Mouse (Mus musculus): ENCODE results near the gene Clic6. TPM values are rescaled to one million over a fixed set of nuclear protein-coding genes. Genes with fewer than 3 reads are reported as not detected.
A peak's percentile ranks its signal among the peaks of the same experiment; 100 is the strongest.

The Clic6 gene
- total RNA-seq (2017) = 0.12 TPM in 1 of 2 replicates, not detected in the other

DNA sequence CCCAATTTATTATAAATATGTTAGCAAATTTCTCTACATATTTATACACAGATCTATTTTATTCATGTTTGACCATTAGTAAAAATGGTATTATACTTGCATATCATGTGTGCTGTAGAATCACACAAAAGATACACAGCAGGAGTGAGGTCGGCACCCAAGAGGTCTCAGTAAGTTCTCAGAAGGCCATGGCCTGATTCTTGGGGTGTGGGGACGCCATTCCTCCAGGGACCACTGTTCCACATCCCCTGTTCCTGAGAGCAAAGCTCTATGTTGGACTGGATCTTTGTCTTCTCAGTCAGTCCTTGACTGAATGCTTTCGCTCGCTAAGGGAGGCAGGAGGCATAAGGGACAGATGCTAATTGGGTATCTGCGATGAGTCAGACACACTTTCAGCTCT lies at the start of gene Clic6:
Clic6 (plus strand) TSS at position 301 of the 400 bp plus-strand sequence.
- no peak for ATAC-seq (ENCODE audit: extremely low read depth, insufficient number of reproducible peaks, low FRiP score, poor library complexity, severe bottlenecking)

DNA sequence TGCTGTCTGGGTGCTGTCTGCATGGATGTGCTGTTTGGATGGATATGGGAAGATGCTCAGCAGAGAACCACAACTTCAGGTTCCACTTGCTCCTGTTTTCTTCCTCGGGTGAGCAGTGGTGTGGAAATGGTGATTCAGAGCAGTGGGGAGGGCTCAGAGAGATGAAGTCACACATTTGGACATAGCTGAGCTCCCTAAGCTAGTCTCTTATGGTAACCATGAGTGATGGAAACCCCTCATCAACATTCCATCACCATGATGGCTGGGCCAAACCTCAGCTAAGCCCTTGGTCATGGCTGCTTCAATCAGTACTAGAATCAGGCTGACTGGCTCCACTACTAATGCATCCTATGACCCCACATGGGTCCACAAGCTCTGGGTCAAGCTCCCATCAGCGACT lies 45.8 kb upstream of the Clic6 start:
- no peak for ATAC-seq (ENCODE audit: extremely low read depth, insufficient number of reproducible peaks, low FRiP score, poor library complexity, severe bottlenecking)

DNA sequence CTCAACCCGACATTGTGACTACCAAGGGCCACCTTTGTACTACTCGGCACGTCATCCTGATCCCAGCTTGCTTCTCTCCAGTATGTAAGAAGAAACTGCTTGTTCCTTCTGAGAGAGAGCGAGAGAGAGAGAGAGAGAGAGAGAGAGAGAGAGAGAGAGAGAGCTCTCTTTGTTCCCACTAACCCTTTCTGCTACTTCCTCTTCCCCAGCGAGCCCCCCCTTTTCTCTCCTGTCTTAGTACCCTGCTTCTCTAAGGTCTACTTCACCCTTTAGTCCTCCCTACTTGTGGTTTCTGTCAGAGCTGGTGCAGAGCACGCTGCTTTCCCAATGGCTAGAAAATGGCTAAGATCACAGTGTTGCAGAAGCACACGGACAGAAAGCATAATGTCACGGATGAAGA lies 45.3 kb upstream of the Clic6 start:
- no peak for ATAC-seq (ENCODE audit: extremely low read depth, insufficient number of reproducible peaks, low FRiP score, poor library complexity, severe bottlenecking)

DNA sequence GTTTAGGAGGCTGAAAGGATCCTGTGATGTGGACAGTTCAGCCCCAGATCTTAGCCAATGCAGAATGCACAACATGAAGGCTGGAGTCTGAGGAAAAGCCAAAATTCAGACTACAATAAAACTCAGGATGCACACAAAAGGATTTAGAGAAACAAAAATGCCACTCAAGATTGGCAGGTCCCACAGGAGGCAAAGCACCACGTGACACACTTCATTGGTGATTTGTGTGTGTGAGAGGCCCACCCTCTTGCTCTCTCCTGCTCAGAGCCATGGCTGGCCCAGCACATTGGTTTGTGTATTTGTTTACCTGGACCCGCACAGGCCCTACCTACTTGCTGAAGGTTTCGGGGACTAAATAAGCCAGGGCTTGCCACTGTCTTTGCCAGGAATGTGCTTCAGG lies 44.3 kb upstream of the Clic6 start:
- ATAC-seq (ENCODE audit: extremely low read depth, insufficient number of reproducible peaks, low FRiP score, poor library complexity, severe bottlenecking) = no peak

DNA sequence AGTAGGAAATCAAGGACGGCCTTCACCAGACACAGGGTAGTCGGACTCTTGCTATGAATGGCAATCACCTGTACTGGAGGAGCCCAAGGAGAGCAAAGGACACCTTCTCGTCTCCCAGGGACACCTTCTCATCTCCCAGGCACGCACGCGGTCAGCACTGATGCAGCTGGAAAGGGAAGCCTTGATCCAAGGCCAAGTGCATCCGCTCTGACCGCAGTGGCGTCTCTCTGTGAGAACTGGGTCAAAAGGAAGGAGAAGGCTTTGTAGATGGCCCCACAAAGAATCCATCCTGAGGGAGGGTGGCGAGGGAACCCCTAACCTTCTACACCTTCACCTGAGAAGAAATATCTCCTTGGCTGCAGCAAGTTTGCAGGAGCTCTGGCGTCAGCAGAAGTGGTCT lies 43.4 kb upstream of the Clic6 start:
- no peak for ATAC-seq (ENCODE audit: extremely low read depth, insufficient number of reproducible peaks, low FRiP score, poor library complexity, severe bottlenecking)

DNA sequence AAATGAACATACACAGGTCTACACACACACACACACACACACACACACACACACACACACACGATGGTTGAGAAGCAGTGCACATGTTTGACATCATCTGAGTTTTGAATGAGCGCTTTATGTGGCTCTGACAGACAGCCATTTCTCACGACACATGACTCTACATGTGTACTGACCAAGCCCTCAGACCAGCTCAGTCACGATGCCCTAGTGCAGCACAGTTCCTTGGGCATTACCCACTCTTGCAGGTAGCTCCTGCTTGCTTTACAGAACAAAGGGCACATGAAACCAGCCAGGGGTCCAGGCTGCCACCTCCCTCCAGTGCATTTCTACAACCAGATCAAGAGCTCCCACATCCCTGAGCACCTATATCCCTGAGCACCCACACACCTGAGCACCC lies 42.6 kb upstream of the Clic6 start:
- no peak for ATAC-seq (ENCODE audit: extremely low read depth, insufficient number of reproducible peaks, low FRiP score, poor library complexity, severe bottlenecking)

DNA sequence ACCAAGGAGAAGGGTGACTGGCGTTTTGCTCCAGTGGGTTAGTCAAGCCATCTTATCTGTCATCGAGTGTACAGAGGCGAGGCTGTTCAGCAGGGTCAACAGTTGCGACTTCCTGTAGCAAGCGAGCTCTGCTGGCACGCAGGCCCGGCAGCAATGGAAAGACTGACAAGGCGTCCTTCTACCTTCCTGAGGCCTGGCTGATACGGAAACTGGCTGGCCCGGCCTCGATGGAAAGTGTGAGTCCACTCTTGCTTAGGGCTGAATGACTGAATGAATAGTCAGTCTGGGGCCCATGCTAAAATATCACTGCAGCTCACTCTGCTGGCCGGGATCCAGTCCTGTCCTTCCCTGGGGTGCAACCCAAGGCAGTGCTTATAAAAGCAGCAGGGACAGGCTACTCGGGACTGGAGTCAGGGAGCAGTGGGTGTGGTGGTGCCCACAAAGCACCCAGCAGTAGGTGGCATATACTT lies 41.9 kb upstream of the Clic6 start:
- ATAC-seq (ENCODE audit: extremely low read depth, insufficient number of reproducible peaks, low FRiP score, poor library complexity, severe bottlenecking) = no peak

DNA sequence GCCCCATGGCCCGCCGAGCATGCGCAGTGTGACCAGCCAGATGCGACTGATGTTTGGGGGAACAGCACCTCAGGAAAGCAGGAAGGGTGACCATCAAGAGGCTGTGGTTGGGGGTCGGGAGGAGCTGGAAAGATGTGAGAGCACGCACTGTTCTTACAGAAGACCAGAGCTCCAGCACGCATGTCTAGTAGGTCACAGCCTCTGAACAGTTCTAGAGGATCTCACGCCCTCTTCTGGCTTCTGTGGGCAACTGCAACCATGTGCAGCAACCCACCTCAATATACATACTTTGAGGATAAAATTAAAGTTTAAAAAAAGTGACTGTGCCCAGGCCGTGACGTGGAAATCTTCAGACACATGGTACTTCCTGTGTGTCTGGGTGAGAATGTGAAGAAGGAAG lies 40.2 kb upstream of the Clic6 start:
- ATAC-seq (ENCODE audit: extremely low read depth, insufficient number of reproducible peaks, low FRiP score, poor library complexity, severe bottlenecking) = no peak

DNA sequence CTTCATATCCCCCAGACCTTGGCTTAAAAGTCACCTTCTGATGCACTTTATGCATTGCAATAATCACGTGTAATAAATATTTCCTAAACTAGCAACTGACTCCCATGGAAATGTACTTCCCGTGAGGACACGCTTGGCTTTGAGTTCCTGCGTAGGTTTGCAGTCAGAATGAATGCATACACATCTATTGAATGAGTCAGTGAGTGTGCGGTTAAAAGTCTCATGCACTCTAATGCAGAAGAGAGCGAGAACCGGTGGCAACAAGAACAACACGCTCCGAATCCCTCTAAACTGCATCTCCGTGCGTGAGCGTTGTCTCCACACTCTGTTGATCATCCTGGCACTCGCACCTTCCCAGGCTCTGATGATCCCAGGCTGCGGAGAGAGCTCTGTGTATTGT lies 36.5 kb upstream of the Clic6 start:
- no peak for ATAC-seq (ENCODE audit: extremely low read depth, insufficient number of reproducible peaks, low FRiP score, poor library complexity, severe bottlenecking)

DNA sequence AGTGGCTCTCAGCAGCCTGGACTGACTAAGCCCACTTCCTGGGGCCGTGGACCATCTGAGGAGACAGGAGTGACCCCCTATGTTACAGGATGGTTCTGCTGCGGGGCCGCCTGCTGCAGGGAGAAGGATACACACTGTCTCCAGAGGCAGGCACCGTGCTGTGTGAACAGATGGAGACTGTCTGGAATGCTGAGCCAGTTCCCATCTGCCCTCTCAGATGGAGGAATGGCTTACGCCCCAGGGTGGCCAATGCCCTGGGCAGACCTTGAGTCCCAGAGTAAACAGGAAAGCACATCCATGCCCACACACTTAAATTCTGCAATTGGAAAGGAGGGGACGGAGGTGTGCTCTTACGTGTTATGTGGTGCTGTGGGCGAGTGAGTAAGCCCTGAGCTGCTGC lies 35.2 kb upstream of the Clic6 start:
- ATAC-seq (ENCODE audit: extremely low read depth, insufficient number of reproducible peaks, low FRiP score, poor library complexity, severe bottlenecking) = no peak

DNA sequence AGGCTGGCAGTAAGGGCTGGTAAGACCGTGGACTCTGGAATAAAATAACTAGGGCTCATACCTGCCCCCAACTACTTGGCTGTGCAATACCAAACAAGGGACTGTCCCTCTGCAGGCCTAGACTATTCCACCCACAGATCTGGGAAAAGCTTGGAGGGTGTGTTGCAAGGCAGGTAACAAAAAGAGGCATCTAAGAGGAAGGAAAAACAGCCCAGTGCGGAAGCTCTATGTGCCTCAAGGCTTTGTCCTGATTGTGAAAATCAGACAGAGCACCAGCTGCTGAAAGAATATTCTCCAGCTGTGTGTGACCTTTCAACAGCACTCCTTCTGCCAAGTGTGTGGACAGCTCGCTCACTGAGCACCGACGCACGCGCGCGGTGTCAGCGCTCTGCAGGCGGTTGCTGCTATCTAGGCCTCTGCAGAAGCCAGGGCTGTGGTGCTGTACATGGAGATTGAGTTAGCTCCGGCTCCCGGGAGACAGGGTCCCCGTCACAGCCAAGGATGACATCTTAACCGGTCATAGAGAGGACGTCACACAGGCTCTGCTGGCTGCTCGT lies 33.9 kb upstream of the Clic6 start:
- no peak for ATAC-seq (ENCODE audit: extremely low read depth, insufficient number of reproducible peaks, low FRiP score, poor library complexity, severe bottlenecking)

DNA sequence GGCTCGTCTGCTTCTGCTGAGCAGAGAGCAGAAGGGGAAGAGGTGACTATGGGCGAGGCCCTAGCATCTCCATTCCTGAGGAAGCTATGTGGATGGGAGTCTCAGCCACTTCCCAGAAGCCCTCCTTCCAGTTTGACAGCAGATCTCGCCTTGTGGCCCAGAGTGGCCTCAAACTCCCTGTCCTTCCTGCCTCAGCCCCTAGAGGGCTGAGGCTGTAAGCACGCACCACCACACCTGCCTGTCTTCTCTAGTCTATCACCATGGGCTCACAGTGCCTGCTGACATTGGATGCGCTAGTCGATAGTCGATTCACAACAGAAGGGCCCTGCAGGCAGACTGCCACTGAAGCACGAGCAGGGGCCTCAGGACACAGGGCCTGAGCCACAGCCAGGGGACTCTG lies 32.9 kb upstream of the Clic6 start:
- ATAC-seq (ENCODE audit: extremely low read depth, insufficient number of reproducible peaks, low FRiP score, poor library complexity, severe bottlenecking) = no peak

DNA sequence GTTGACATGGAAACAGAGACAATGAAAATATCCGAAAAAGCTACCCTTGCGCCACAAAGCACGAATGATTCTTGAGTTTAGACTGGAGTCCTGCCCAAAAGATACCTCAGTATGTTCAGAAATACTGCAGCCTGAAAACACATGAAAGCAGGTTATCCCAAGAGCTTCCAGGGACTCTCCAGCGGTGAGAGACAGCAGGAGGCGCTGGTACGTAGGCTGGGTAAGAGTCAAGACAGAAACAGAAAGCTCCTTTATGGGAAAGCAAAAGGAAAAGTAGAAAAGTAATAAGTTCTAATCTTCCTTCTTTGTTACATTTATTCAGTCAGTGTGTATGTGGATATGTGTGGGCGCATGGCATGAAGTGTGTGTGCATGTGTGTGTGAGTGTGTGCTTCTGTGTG lies 31.5 kb upstream of the Clic6 start:
- no peak for ATAC-seq (ENCODE audit: extremely low read depth, insufficient number of reproducible peaks, low FRiP score, poor library complexity, severe bottlenecking)

DNA sequence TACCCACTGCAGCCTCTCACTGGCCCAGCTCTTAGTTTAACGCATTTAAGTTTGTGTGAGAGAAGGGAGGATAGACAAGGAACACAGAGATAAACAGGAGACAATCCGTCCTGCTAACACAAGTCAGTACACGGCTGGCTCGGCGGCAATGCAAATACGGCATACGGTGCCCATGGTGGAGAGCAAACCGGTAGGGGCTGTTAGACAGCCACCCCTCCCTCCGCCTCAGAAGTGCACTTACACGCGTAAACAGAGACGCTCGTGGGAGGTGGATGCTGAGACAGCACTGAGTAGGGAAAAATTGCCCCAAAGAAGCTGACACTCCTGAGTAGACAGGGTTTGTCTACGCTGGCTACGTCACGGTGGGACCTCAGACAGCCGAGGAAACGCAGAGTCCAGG lies 31.0 kb upstream of the Clic6 start:
- no peak for ATAC-seq (ENCODE audit: extremely low read depth, insufficient number of reproducible peaks, low FRiP score, poor library complexity, severe bottlenecking)

DNA sequence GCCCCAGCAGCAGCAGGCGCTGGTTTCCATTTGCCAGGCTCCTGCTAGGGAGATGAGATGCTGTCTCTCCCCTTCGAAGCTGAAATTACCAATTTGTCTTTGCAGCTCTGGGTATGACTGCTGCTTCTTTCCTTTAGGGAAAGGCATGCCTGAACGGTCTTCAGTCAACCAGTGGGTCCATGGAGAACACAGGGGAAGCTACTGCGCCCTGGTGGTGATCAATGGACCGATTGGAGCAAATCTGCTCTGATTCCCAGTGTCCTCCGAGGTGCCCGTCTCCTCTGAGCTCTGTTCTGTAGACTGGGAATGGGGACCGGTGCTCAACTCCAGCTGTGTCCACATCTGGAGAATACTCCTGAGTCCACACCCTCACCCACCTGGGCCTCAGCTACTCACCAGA lies 30.0 kb upstream of the Clic6 start:
- no peak for ATAC-seq (ENCODE audit: extremely low read depth, insufficient number of reproducible peaks, low FRiP score, poor library complexity, severe bottlenecking)

DNA sequence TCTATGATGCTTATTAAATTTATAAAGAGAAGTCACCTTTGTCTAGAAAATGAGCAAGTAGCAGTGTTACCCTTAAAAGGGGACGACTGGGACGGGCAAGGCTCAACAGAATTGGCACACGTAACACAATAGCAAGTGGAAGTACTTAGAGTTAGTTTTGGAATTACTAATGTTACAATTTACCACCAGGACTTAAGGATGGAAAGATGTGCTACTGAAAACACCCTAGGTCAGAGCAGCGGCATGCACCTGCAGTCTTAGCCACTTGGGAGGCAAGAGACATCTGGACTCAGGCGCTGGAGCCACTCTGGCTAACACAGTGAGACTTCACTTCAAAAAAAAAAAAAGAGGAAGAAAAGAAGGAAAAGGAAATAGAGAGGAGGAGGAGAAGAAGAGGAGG lies 29.6 kb upstream of the Clic6 start:
- ATAC-seq (ENCODE audit: extremely low read depth, insufficient number of reproducible peaks, low FRiP score, poor library complexity, severe bottlenecking) = no peak

DNA sequence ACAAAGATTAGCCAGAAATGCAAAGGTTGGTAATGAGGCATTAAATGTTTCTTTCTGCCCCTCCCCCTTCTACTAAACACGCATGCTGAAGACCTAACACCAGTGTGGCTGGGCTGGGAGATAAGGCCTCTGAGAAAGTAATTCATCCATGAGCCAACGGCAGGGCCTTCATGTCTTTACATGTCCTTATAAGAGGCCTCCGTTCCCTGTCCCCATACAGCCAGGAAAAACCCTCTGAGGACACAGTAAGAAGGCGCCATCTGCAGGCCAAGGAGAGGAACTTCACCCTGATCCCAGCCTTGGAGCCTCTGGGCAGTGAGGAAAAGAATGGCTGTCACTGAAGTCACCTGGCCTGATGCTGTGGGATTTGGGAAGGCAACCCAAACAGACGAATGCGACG lies 27.9 kb upstream of the Clic6 start:
- peak; percentile 60; the same call in 1 of the 2 replicates for ATAC-seq (ENCODE audit: extremely low read depth, insufficient number of reproducible peaks, low FRiP score, poor library complexity, severe bottlenecking)

DNA sequence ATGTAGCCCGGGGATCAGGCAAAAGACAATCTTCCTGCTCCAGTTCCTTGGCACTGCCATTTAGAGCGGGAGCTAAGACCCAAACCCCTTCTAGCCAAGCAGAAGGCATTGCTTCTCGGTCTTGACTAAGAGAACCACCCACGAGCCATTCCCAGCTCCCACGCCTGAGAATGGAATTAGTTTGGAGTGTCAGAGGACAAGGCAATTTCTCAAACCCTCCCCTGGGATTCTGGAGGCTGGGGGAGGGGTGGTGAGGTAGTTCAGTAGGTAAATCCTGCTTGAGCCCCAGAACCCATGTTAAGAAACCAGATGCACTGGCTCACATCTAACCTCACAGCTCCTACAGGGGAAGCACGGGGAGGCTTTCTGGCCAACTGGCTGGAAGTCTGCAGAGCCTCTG lies 24.1 kb upstream of the Clic6 start:
- ATAC-seq (ENCODE audit: extremely low read depth, insufficient number of reproducible peaks, low FRiP score, poor library complexity, severe bottlenecking) = no peak

DNA sequence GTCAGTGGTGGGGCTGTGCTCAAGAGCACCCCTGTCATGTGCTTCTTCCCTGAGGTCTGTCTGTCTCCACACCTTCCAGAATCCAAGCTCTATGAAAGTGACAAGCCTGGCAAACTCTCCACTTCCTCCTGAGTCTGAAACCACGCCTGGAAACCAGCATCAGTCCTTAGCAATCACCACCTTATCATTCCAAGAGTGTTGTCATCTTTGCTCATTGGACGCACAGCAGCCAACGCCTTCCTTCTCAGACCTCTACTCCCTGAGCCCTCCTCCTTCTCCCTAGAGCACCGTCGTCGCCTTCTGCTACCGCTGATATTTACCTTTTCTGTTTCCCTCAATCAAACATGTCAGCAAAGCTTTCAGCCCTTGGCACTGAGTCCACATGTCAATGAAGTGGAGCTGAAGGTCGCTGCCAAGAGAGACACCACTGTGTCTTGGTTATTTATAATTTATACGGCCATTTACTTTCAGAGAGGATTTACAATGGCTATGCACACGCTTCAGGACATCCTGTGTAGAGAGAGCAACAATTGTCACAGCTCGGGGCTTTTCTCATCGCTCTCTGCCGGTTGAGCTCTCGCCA lies 21.1 kb upstream of the Clic6 start:
- ATAC-seq (ENCODE audit: extremely low read depth, insufficient number of reproducible peaks, low FRiP score, poor library complexity, severe bottlenecking) = no peak

DNA sequence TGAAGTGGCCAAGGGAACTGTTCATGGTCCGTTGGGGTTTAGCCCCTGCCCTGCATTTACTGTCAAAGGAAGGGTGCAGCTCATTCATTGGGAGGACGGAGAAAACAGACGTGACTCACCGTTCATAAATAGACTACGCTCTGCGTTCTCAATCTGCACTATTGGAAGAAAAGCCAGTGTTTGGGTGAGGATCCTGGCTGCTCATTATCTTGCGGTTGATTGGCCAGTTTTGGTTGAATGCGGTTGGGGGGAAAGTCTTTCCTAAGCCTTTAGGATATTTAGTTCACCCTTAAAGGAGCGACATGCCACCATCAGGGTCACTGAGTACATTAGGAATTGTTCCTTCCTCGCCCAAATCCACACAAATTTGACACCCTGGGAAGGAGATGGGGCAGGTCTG lies 20.3 kb upstream of the Clic6 start:
- no peak for ATAC-seq (ENCODE audit: extremely low read depth, insufficient number of reproducible peaks, low FRiP score, poor library complexity, severe bottlenecking)

All from neutrophil, adult 5-6 weeks (primary cell).